Mouse (Mus musculus) liver, embryonic 16.5 days (tissue): ENCODE data around the gene Tent5b. TPM values are rescaled to one million over a fixed set of nuclear protein-coding genes. Genes with fewer than 3 reads are reported as not detected.

ENCODE experiments used
- ATAC-seq: fragments of 200-750 bp; cut with Nextera tagmentation; 2 replicates; pipeline ENCODE4 v1.8.0; 2017; ENCODE audit warnings: low read depth, mild to moderate bottlenecking, moderate number of reproducible peaks, moderate library complexity
- H3K27ac ChIP-seq: fragments of 300-500 bp; sonication (generic); 2 replicates; pipeline ENCODE4 v1.5.1; 2014; ENCODE audit warnings: mild to moderate bottlenecking, low read length
- H3K27me3 ChIP-seq: fragments of 300-500 bp; sonication (generic); 2 replicates; pipeline ENCODE4 v1.6.1; 2014; ENCODE audit warnings: low read depth, low read length, mixed read lengths; ENCODE audit not compliant: control insufficient read depth, insufficient read depth
- H3K36me3 ChIP-seq: fragments of 300-500 bp; sonication (generic); 2 replicates; pipeline ENCODE4 v1.6.1; 2014; ENCODE audit warnings: mild to moderate bottlenecking; ENCODE audit not compliant: control insufficient read depth, insufficient read depth
- H3K4me1 ChIP-seq: fragments of 300-500 bp; sonication (generic); 2 replicates; pipeline ENCODE4 v1.6.1; 2014; ENCODE audit warnings: low read depth, low read length, mixed read lengths; ENCODE audit not compliant: control insufficient read depth
- H3K4me2 ChIP-seq: fragments of 300-500 bp; sonication (generic); 2 replicates; pipeline ENCODE4 v1.6.1; 2014; ENCODE audit warnings: low read depth, low read length, mixed read lengths
- H3K4me3 ChIP-seq: fragments of 300-500 bp; sonication (generic); 2 replicates; pipeline ENCODE4 v1.5.1; 2014; ENCODE audit warnings: low read depth, mild to moderate bottlenecking, low read length
- H3K9ac ChIP-seq: fragments of 300-500 bp; sonication (generic); 2 replicates; pipeline ENCODE4 v1.6.1; 2014; ENCODE audit warnings: low read depth, low read length
- H3K9me3 ChIP-seq: fragments of 300-500 bp; sonication (generic); replicated peaks from 2 replicates; pipeline ENCODE4 v1.6.1; 2016; ENCODE audit warnings: low read length; ENCODE audit not compliant: control insufficient read depth
- WGBS: fragments of 180-500 bp; shearing (Covaris S2); extraction: QIAGEN DNeasy Blood & Tissue Kit; methylation state at CpG from one replicate; pipeline ENCODE4 v1.1.7; 2014; ENCODE audit not compliant: insufficient replicate concordance; 5-methylcytosine and 5-hydroxymethylcytosine counted together
- polyA plus RNA-seq: library from polyadenylated mRNA; unstranded; fragments of >200 nt; fragmentation: Nextera tagmentation; extraction: Ambion mirVana; gene quantifications from 2 replicates; pipeline ENCODE4 v1.2.1, GENCODE M21; 2015

Gene Tent5b
- polyA plus RNA-seq, 1 experiment from 2014 or later = 0.12 TPM

DNA sequence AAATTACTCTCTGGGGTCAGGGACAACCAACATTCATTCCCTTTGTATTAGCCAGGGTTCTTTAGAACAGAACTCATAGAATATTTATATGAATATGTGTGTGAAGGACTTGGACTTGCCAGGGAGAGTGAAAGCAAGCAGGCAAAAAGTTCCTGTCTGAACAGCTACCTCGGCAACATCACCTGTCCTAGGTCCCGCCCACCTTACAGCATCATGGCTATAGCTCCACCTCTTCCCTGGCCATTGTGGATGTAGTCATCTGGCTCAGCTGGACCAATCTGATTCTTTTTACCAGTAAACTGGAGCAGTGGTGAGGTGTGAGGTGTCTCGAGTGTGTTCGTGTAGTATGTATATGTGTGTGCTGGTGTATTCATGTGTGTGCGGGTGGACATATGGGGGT is 34.2 kb upstream of the Tent5b start:
- H3K4me2 ChIP-seq = no peak overlapping the region
- H3K27me3 ChIP-seq = no peaks in the 10 kb centered on the region; the same call in 1 of the 2 replicates
- no peaks in the 10 kb centered on the region for H3K9me3 ChIP-seq
- H3K36me3 ChIP-seq = no peaks in the 10 kb centered on the region
- WGBS = 63% methylated on average over 5 of the region's 5 CpGs
- H3K9ac ChIP-seq = no peak overlapping the region
- ATAC-seq = no peak
- no peak overlapping the region for H3K4me3 ChIP-seq
- H3K4me1 ChIP-seq = no peaks in the 10 kb centered on the region
- H3K27ac ChIP-seq = no peak overlapping the region

DNA sequence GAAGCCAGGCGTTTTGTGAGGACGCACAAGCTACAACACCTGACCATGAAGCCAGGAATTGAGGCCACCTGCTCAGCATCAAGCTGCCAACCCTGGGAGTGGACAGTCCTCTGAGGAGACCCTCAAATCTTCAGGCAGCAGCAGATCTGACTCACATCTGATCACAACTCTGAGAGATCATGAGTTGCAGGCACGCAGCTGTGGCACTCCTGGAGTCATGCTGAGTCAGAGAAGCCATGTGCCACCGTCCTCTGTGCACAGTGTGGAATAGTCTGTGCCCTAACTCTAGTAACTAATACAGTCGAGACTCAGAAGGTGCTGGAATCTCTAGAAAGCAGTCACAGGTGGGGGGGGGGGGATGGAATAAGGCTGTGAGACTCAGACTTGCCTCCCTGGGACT is 32.6 kb upstream of the Tent5b start:
- Histone ChIP-seq H3K4me1 (no peaks in the 10 kb centered on the region), H3K27ac (no peak overlapping the region), H3K9me3 (no peaks in the 10 kb centered on the region), H3K27me3 (no peaks in the 10 kb centered on the region; the same call in 1 of the 2 replicates), H3K36me3 (no peaks in the 10 kb centered on the region), H3K4me3 (no peak overlapping the region), H3K9ac (no peak overlapping the region), H3K4me2 (no peak overlapping the region)
- WGBS = 43% methylated on average over 5 of the region's 5 CpGs
- ATAC-seq = no peak

DNA sequence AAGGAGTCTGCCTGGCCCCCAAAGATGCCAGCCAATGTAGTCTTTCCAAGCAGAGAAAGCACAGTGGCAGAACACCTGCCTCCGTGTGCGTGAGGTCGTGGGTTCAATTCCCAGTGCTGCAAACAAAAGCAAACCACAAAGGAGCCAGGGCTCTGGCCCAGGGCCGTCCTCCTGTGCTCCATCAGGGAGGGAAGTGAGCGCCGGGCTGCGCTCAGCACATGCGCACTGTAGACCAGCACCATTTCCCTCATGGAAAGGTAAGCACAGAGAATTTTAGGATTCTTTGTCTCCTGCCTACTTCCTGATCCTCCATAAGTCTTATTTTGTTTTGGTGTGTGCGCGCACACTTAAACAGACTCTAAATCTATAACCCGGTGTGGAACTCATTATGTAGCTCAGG is 32.0 kb upstream of the Tent5b start:
- H3K4me3 ChIP-seq = no peak overlapping the region
- H3K9me3 ChIP-seq = no peaks in the 10 kb centered on the region
- no peak overlapping the region for H3K9ac ChIP-seq
- no peaks in the 10 kb centered on the region for H3K4me1 ChIP-seq
- 71% methylated on average over 11 of the region's 11 CpGs for WGBS
- no peak for ATAC-seq
- H3K27me3 ChIP-seq = no peaks in the 10 kb centered on the region
- no peak overlapping the region for H3K4me2 ChIP-seq
- H3K27ac ChIP-seq = no peak overlapping the region
- no peaks in the 10 kb centered on the region for H3K36me3 ChIP-seq

DNA sequence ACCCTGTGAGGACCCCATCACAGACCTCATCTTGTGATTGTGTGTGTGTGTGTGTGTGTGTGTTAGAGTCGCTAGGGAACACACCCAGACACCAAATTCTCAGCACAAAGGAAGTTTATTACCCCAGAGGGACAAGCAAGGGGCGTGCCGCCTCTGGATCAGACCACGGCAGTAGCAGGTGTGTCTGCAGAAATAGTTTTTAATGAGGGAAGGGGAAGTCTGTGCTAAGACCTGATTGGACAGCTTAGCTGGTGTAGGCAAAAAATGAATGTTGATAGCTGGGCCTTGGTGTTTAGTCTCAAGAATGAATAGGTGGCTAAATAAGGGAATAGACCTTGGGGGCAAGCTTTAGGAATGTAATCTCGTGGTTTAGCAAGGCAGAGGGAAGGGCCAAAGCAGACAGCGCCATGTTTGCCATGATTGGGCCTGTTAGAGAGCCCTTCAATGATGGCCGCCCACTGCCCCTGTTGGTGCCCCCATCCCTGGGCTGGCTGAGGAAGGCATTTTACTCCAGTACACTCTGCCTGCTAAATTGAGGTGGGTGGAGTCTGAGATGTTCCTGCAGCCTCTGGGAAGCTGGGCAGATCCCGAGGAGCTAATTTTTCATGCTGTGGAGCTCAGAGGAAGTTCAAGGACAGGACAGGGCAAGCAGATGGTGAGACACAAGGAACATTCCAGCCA is 31.1 kb upstream of the Tent5b start:
- no peak overlapping the region for H3K9ac ChIP-seq
- H3K27me3 ChIP-seq = no peaks in the 10 kb centered on the region
- H3K4me3 ChIP-seq = no peak overlapping the region
- no peak for ATAC-seq
- no peaks in the 10 kb centered on the region for H3K4me1 ChIP-seq
- no peak overlapping the region for H3K4me2 ChIP-seq
- H3K9me3 ChIP-seq = no peaks in the 10 kb centered on the region
- H3K27ac ChIP-seq = no peak overlapping the region
- WGBS = 47% methylated on average over 8 of the region's 8 CpGs
- H3K36me3 ChIP-seq = no peaks in the 10 kb centered on the region

DNA sequence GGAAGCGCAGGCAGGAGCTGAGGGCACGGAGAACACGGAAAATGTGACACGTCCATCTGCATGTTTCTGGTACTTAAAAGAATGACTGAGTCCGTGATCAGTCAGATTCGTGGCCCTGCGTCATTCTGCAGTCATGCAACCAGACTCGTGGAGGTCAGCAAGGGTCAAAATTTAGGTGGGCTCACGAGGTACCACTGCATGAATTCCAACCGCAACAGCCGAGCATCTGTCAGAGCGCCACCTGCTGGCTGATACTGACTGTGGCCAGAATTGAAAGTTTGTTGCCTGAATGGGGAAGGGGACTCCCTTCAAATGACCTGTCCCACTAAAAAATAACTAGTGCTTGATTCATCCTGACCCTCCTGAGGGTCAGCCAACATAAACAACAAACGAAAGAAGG is 30.2 kb upstream of the Tent5b start:
- Histone ChIP-seq H3K9me3 (no peaks in the 10 kb centered on the region), H3K27ac (no peak overlapping the region), H3K4me3 (no peak overlapping the region), H3K4me2 (no peak overlapping the region), H3K36me3 (no peaks in the 10 kb centered on the region), H3K27me3 (no peaks in the 10 kb centered on the region), H3K9ac (no peak overlapping the region), H3K4me1 (no peaks in the 10 kb centered on the region)
- no peak for ATAC-seq
- WGBS = 19% methylated on average over 13 of the region's 13 CpGs

DNA sequence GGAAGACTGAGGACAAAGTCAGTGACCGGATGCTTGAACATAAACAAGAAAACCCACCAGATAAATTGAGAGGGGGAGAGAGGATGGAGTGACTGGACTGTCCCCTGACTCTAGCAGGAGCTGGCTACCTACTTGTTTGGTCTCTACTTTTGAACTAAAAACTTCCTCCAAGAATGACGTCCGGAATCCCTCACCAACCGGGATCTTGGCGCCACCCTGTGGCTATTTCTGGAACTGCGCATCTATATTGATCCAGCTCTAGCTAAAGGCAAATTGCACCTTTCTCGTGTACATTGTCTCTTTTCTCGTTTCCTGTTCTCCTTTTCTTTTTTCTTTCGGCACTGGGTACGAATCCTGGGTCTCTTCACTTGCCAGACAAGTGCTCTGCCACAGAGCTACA is 28.4 kb upstream of the Tent5b start:
- no peak for ATAC-seq
- H3K9ac ChIP-seq = no peak overlapping the region
- H3K4me1 ChIP-seq = no peaks in the 10 kb centered on the region
- no peaks in the 10 kb centered on the region for H3K36me3 ChIP-seq
- WGBS = 4% methylated on average over 10 of the region's 10 CpGs
- no peaks in the 10 kb centered on the region for H3K9me3 ChIP-seq
- H3K4me2 ChIP-seq = no peak overlapping the region
- no peak overlapping the region for H3K27ac ChIP-seq
- H3K27me3 ChIP-seq = no peaks in the 10 kb centered on the region
- H3K4me3 ChIP-seq = no peak overlapping the region

DNA sequence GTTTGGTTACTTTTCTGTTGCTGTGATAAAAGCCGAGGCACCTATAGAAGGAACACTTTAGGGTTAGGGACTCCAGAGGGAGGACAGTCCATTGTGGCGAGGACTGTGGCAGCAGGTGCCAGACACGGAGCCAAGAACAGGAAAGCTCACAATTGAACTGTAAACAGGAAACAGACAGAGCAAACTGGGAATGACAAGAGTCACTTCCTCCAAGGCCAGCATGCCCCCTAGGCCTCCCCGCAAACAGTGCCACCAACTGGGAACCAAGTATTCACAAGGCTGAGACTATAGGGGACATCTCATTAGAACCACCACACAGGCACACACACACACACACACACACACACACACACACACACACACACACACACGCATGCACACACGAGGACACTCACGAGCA is 27.5 kb upstream of the Tent5b start:
- no peak for ATAC-seq
- no peak overlapping the region for H3K4me3 ChIP-seq
- no peaks in the 10 kb centered on the region for H3K36me3 ChIP-seq
- no peak overlapping the region for H3K27ac ChIP-seq
- H3K4me1 ChIP-seq = no peaks in the 10 kb centered on the region
- H3K9ac ChIP-seq = no peak overlapping the region
- no peaks in the 10 kb centered on the region for H3K9me3 ChIP-seq
- WGBS = 45% methylated on average over 7 of the region's 7 CpGs
- H3K27me3 ChIP-seq = no peaks in the 10 kb centered on the region
- H3K4me2 ChIP-seq = no peak overlapping the region

DNA sequence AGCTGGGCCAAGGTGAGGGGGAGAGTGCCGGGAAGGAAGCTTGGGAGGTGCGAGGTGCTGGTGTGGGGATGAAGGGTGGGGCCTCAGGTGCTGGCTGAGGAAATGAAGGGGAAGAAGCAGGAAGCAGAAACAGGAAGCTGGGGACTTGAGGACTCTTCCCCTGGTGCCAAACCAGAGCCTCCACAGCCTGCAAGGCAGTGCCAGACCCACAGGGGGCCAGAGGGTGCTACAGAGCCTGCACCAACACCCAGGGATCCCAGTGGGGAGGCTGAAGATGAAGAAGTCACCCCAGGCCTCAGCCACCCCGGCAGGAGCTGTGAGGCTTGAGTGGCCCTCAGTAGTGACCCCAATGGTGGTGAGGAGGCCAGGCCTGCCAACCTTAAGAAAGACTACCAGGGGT is 21.9 kb upstream of the Tent5b start:
- Histone ChIP-seq H3K4me1 (no peaks in the 10 kb centered on the region), H3K4me2 (no peak overlapping the region), H3K4me3 (no peak overlapping the region), H3K27ac (no peak overlapping the region), H3K9me3 (no peaks in the 10 kb centered on the region), H3K27me3 (no peaks in the 10 kb centered on the region), H3K9ac (no peak overlapping the region), H3K36me3 (no peaks in the 10 kb centered on the region)
- 37% methylated on average over 3 of the region's 3 CpGs for WGBS
- no peak for ATAC-seq

DNA sequence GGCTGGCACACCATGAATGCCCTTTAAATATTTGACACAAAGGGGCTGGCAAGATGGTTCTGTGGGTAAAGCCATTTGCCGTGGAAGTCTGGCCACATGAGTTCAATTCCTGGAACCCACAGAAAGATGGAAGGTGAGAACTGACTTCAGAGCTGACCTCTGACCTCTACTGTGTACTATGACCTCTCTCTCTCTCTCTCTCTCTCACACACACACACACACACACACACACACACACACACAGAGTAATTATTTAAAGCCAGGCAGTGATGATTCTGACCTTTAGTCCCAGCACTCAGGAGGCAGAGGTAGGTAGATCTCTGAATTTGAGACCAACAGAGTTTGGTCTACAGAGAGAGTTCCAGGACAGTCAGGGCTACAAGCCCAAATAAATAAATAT is 19.9 kb upstream of the Tent5b start:
- 59% methylated on average over 1 of the region's 1 CpGs for WGBS
- Histone ChIP-seq H3K4me3 (no peak overlapping the region), H3K4me1 (no peaks in the 10 kb centered on the region), H3K9ac (no peak overlapping the region), H3K27ac (no peak overlapping the region), H3K36me3 (no peaks in the 10 kb centered on the region), H3K27me3 (no peaks in the 10 kb centered on the region), H3K4me2 (no peak overlapping the region), H3K9me3 (no peaks in the 10 kb centered on the region)
- no peak for ATAC-seq
